Mouse (Mus musculus) forebrain, embryonic 11.5 days (tissue): ENCODE results near the gene Dlec1. TPM values are rescaled to one million over a fixed set of nuclear protein-coding genes. Genes with fewer than 3 reads are reported as not detected.
A peak's percentile ranks its signal among the peaks of the same experiment; 100 is the strongest.

Experiments
- ATAC-seq: fragments of 200-750 bp; cut with Nextera tagmentation; replicated peaks from 2 replicates; pipeline ENCODE4 v1.8.0; 2017; ENCODE audit warnings: moderate TSS enrichment; ENCODE audit not compliant: low FRiP score
- DNase-seq: peaks from one replicate; pipeline ENCODE4 v3.0.0-alpha.2; 2017; ENCODE audit warnings: low spot score
- H3K27ac ChIP-seq: fragments of 300-500 bp; sonication (generic); 2 replicates; pipeline ENCODE4 v1.5.1; 2014; ENCODE audit warnings: low read depth, low read length
- H3K27me3 ChIP-seq: fragments of 300-500 bp; sonication (generic); 2 replicates; pipeline ENCODE4 v1.6.1; 2014; ENCODE audit warnings: mild to moderate bottlenecking, low read length, mixed read lengths; ENCODE audit not compliant: control insufficient read depth, insufficient read depth
- H3K36me3 ChIP-seq: fragments of 300-500 bp; sonication (generic); 2 replicates; pipeline ENCODE4 v1.6.1; 2014; ENCODE audit warnings: mild to moderate bottlenecking, low read length, moderate library complexity, mixed read lengths; ENCODE audit not compliant: control insufficient read depth, insufficient read depth
- H3K4me1 ChIP-seq: fragments of 300-500 bp; sonication (generic); replicated peaks from 2 replicates; pipeline ENCODE4 v1.6.1; 2014; ENCODE audit warnings: low read length, mixed read lengths; ENCODE audit not compliant: control insufficient read depth, insufficient read depth
- H3K4me2 ChIP-seq: fragments of 300-500 bp; sonication (generic); 2 replicates; pipeline ENCODE4 v1.6.1; 2014; ENCODE audit warnings: low read depth, mild to moderate bottlenecking, low read length, moderate library complexity, mixed read lengths; ENCODE audit not compliant: severe bottlenecking
- H3K4me3 ChIP-seq: fragments of 300-500 bp; sonication (generic); 2 replicates; pipeline ENCODE4 v1.5.1; 2014; ENCODE audit warnings: low read depth, low read length
- H3K9ac ChIP-seq: fragments of 300-500 bp; sonication (generic); 2 replicates; pipeline ENCODE4 v1.6.1; 2014; ENCODE audit warnings: low read length
- H3K9me3 ChIP-seq: fragments of 300-500 bp; sonication (generic); 2 replicates; pipeline ENCODE4 v1.6.1; 2016; ENCODE audit warnings: low read length, mixed read lengths; ENCODE audit not compliant: control insufficient read depth
- WGBS: fragments of 180-500 bp; shearing (Covaris S2); extraction: QIAGEN DNeasy Blood & Tissue Kit; methylation state at CpG from one replicate; pipeline ENCODE4 v1.1.7; 2014; 5-methylcytosine and 5-hydroxymethylcytosine counted together
- polyA plus RNA-seq: library from polyadenylated mRNA; unstranded; fragments of >200 nt; fragmentation: Nextera tagmentation; extraction: Ambion mirVana; gene quantifications from 2 replicates; pipeline ENCODE4 v1.2.1, GENCODE M21; 2014

The Dlec1 gene
- polyA plus RNA-seq, 1 experiment from 2014 or later = 2.0 TPM

- H3K4me3 ChIP-seq = no peak overlapping the region
- H3K4me1 ChIP-seq = peaks cover 19% of the 10 kb centered on the region
- ATAC-seq = no peak
- H3K27me3 ChIP-seq = no peaks in the 10 kb centered on the region
- WGBS = 79% methylated on average over 10 of the region's 10 CpGs
- no peaks in the 10 kb centered on the region for H3K9me3 ChIP-seq
- H3K36me3 ChIP-seq = no peaks in the 10 kb centered on the region
- no peak overlapping the region for H3K4me2 ChIP-seq
- DNase-seq = no peak
- no peak overlapping the region for H3K9ac ChIP-seq
- H3K27ac ChIP-seq = no peak overlapping the region
Measured at GRCm38 (mm10) chr9:119083966-119084365, 18.3 kb upstream of the Dlec1 start.

GRCm38 (mm10) chr9:119086451-119086850 lies 15.8 kb upstream of the Dlec1 start:
- H3K27ac ChIP-seq = no peak overlapping the region
- H3K9me3 ChIP-seq = no peaks in the 10 kb centered on the region
- DNase-seq (no peak), ATAC-seq (no peak)
- no peak overlapping the region for H3K4me2 ChIP-seq
- no peaks in the 10 kb centered on the region for H3K27me3 ChIP-seq
- H3K4me1 ChIP-seq = peaks cover 22% of the 10 kb centered on the region
- no peaks in the 10 kb centered on the region for H3K36me3 ChIP-seq
- 43% methylated on average over 1 of the region's 1 CpGs for WGBS
- no peak overlapping the region for H3K4me3 ChIP-seq
- H3K9ac ChIP-seq = no peak overlapping the region

DNA sequence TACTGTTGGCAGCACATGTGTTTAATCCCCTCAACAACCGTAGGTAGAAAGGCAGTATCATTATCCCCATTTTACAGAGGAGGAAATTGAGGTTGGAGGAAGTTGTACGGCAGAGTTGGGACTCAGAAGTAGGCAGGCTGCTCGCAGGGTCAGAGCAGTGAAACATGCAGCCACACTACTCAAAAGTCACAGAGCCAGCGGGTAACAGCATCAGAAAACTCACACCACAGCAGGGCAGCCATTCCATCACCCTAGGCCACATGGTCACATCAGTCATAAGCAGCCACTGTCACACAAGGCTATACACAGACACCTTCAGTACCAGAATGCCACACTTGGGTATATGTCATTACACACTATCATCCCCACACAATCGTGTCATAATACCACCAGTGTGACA lies 15.0 kb upstream of the Dlec1 start:
- H3K4me1 ChIP-seq = peaks cover 16% of the 10 kb centered on the region; the same call in 1 of the 2 replicates
- no peak overlapping the region for H3K4me3 ChIP-seq
- no peak overlapping the region for H3K4me2 ChIP-seq
- H3K27ac ChIP-seq = no peak overlapping the region
- H3K36me3 ChIP-seq = no peaks in the 10 kb centered on the region
- DNase-seq (no peak), ATAC-seq (peak; percentile 3; the same call in 1 of the 2 replicates)
- no peaks in the 10 kb centered on the region for H3K9me3 ChIP-seq
- H3K9ac ChIP-seq = no peak overlapping the region
- H3K27me3 ChIP-seq = peaks cover 8% of the 10 kb centered on the region
- 84% methylated on average over 5 of the region's 5 CpGs for WGBS

DNA sequence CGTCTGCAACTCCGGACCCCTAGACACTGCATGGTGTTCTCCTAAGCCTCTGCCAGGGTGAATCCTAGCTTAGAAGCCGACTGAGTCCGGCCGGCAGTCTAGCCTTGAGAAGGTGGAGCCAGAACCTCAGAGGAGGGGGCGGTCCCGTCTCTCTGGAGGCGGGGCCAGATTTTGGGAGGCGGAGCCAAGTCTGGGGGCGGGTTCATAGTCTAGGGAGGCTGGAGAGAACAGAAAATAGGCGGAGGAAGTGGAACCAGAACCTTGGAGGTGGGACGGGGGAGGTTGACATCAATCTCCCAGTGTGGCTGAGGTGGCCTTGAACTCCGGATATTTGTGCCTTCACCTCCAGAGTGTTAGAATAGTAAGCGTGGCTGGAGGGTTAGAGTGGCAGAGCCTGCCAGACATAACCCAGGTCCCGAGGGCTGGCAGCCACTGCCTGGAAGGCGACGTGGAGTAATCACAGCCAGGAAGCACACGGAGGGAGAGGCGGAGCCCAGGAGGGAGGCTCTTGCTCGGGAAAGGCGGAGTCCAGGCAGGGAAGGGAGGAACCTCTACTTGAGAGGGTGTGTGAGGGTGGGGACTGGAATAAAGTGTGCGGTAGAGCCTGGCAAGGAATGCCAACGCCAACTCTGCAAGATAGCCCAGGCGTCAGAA lies 14.0 kb upstream of the Dlec1 start:
- H3K4me1 ChIP-seq = peaks cover 15% of the 10 kb centered on the region; the same call in 1 of the 2 replicates
- peak overlapping the region; percentile 41 for H3K9ac ChIP-seq
- DNase-seq = peak; percentile 90
- H3K27me3 ChIP-seq = peaks cover 18% of the 10 kb centered on the region
- H3K27ac ChIP-seq = no peak overlapping the region
- H3K4me2 ChIP-seq = peak overlapping the region; percentile 55
- ATAC-seq = peak; percentile 81
- no peaks in the 10 kb centered on the region for H3K36me3 ChIP-seq
- H3K4me3 ChIP-seq = peak overlapping the region; percentile 27
- H3K9me3 ChIP-seq = no peaks in the 10 kb centered on the region
- under 1% methylated on average over 24 of the region's 24 CpGs for WGBS

DNA sequence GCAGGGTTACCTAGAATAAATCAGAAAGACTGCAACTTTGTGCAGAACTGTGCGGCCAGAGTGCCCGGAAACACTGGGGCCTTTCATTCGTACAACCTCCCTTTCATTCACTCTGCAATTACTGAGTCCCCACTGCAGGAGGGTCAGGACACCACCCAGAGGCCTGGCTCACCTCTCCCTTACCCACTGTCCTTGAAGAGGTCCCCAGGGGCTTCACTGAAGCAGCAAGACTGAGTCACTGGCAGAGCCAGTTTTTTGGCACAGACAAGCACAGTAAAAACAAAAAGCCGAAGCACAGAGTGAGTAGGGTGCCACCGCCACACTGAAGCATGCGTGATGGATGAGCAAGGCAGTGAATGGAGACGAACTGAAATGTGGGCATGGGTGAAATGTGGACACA lies 12.8 kb upstream of the Dlec1 start:
- peaks cover 16% of the 10 kb centered on the region; the same call in 1 of the 2 replicates for H3K4me1 ChIP-seq

GRCm38 (mm10) chr9:119090462-119090861 lies 11.8 kb upstream of the Dlec1 start:
- Histone ChIP-seq H3K9ac (no peak overlapping the region), H3K36me3 (no peaks in the 10 kb centered on the region), H3K27ac (no peak overlapping the region), H3K4me1 (peaks cover 16% of the 10 kb centered on the region; the same call in 1 of the 2 replicates), H3K9me3 (no peaks in the 10 kb centered on the region), H3K4me2 (no peak overlapping the region), H3K27me3 (peaks cover 31% of the 10 kb centered on the region), H3K4me3 (no peak overlapping the region)
- ATAC-seq (no peak), DNase-seq (no peak)
- 96% methylated on average over 5 of the region's 5 CpGs for WGBS

More for the DNA sequence above, 12.8 kb upstream of the Dlec1 start:
- Histone ChIP-seq H3K9ac (no peak overlapping the region), H3K4me2 (no peak overlapping the region), H3K4me3 (no peak overlapping the region), H3K27me3 (peaks cover 29% of the 10 kb centered on the region), H3K27ac (no peak overlapping the region), H3K9me3 (no peaks in the 10 kb centered on the region), H3K36me3 (no peaks in the 10 kb centered on the region)
- no peak for ATAC-seq
- WGBS = 61% methylated on average over 7 of the region's 7 CpGs
- no peak for DNase-seq

GRCm38 (mm10) chr9:119091581-119092310 lies 10.5 kb upstream of the Dlec1 start:
- Histone ChIP-seq H3K4me3 (no peak overlapping the region; the same call in 1 of the 2 replicates), H3K4me1 (peaks cover 13% of the 10 kb centered on the region; the same call in 1 of the 2 replicates), H3K27ac (no peak overlapping the region), H3K9ac (no peak overlapping the region), H3K4me2 (peak overlapping the region; percentile 82), H3K27me3 (peaks cover 31% of the 10 kb centered on the region), H3K36me3 (no peaks in the 10 kb centered on the region), H3K9me3 (no peaks in the 10 kb centered on the region)
- ATAC-seq (no peak), DNase-seq (no peak)
- 67% methylated on average over 12 of the region's 12 CpGs for WGBS

DNA sequence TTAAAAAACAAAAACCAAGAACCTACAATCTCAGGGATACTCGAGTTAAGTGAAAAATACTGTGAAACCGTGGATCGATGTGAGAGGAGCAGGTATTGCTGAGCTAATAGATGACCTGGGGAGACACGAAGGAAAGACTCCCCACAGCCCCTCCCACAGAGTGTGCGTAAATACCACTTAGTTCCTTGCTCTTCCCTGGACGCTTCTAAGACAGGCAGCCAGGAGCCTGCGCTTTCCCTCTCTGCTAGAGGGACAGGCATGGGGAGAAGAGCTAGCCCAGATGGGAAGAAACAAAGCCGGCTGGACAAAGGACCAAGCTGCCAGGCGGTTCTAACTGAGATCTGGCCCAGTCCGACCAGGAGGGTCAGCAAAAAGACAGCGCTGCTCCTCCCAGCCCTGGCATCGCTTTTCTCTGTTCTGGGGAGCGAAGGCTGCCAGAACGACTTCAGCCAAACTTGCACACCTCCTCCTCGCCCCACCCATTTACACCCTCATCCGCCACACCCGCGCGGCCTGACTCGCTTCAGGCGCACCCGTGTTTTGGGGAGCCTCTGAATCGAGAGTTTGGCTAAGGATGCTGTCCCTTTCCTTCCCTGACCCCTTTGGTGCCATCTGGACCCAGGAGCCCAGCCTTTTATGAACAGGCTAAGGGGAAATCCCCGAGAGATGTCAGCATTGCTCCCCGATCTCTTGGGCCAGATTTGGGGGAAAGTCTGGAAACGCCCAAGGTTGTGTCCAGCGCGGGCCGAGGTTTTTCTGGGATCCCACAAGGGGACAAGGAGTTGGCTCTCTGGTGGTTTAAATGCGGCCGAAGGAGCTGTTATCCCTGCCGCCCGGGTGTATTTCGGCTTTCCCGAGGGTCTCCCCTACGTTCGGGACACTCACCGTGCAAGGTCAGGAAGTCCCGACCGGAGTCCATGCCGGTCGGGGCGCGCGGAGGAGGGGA lies 9.5 kb upstream of the Dlec1 start:
- 2% methylated on average over 45 of the region's 45 CpGs for WGBS

More for the DNA sequence above, 9.5 kb upstream of the Dlec1 start:
- Histone ChIP-seq H3K4me3 (peak overlapping the region; percentile 42), H3K27ac (no peak overlapping the region), H3K9me3 (no peaks in the 10 kb centered on the region), H3K4me1 (peaks cover 13% of the 10 kb centered on the region; the same call in 1 of the 2 replicates), H3K27me3 (peaks cover 31% of the 10 kb centered on the region), H3K9ac (peak overlapping the region; percentile 51), H3K36me3 (no peaks in the 10 kb centered on the region), H3K4me2 (peak overlapping the region; percentile 82)
- ATAC-seq = no peak
- DNase-seq = no peak
